51 mouse cellular contexts compared by ENCODE assay signal in the genomic region with DNA sequence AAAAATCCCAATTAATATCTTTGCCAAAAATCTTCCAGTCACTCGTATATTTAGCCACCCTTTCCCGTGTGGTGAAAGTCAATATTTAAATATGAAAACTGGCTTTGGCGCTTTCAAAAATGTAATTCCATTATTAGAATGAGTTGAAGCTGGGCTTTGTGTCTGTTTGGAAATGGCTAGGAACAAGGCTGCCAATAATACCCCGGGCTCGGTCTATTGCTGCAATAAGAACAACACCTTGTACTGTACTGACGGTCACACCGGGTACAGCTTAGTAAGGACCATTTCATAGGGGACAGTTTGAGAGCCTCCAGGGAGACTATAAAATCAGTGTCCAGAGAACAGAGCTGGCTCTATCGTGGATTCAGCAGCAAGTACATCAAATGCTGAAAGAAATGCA. TPM values are rescaled to one million over a fixed set of nuclear protein-coding genes. Genes with fewer than 3 reads are reported as not detected.
"Had no signal": no experiment of that assay in that cellular context is flagged by ENCODE, and none has a peak within 500 bp of the region (broad histone marks: within the 10 kb centered on the region; RNA-seq: fewer than 3 reads in every experiment).

No protein-coding gene starts in this region.

- ATAC-seq: hindbrain, embryonic 16.5 days; hindbrain, postnatal 0 days; inflammation-experienced regulatory T-cells, adult 6 months; intestine, embryonic 15.5 days; intestine, embryonic 16.5 days; intestine, postnatal 0 days had no signal

- H3K27ac ChIP-seq: heart, embryonic 10.5 days; heart, embryonic 13.5 days; heart, embryonic 15.5 days; hindbrain, embryonic 10.5 days; hindbrain, embryonic 12.5 days; hindbrain, embryonic 13.5 days; hindbrain, embryonic 14.5 days; hindbrain, embryonic 15.5 days; hindbrain, postnatal 0 days; intestine, embryonic 15.5 days; kidney, embryonic 15.5 days; kidney, postnatal 0 days; layer of hippocampus, adult 2 months; left cerebral cortex, adult 2 months had no signal

- H3K36me3 ChIP-seq: heart, embryonic 10.5 days; heart, embryonic 12.5 days; heart, embryonic 13.5 days; heart, embryonic 15.5 days; hindbrain, embryonic 10.5 days; hindbrain, embryonic 12.5 days; hindbrain, embryonic 13.5 days; hindbrain, embryonic 15.5 days; intestine, embryonic 15.5 days; kidney, embryonic 15.5 days had no signal

- H3K9me3 ChIP-seq: heart, embryonic 10.5 days; heart, embryonic 12.5 days; heart, embryonic 13.5 days; heart, embryonic 15.5 days; hindbrain, embryonic 10.5 days; hindbrain, embryonic 12.5 days; hindbrain, embryonic 13.5 days; hindbrain, embryonic 15.5 days; intestine, embryonic 15.5 days; kidney, embryonic 15.5 days had no signal

- DNase-seq: heart, postnatal 10 days; heart, postnatal 14 days; heart, postnatal 36 days; heart, postnatal 4 days; kidney, adult 11 months; kidney, adult 18-20 months; kidney, adult 2 months; kidney, adult 8-10 months; kidney, adult 9 months; kidney, postnatal 10 days; kidney, postnatal 14 days; kidney, postnatal 25 days; kidney, postnatal 36 days; kidney, postnatal 4 days; layer of hippocampus, adult 9-11 months; layer of hippocampus, postnatal 36 days had no signal

- H3K4me2 ChIP-seq: heart, embryonic 11.5 days; heart, embryonic 12.5 days; heart, embryonic 13.5 days; heart, embryonic 15.5 days; hindbrain, embryonic 12.5 days; hindbrain, embryonic 13.5 days; hindbrain, embryonic 14.5 days; hindbrain, embryonic 15.5 days; intestine, embryonic 15.5 days; kidney, embryonic 15.5 days had no signal

- H3K4me3 ChIP-seq: heart, embryonic 10.5 days; heart, embryonic 12.5 days; heart, embryonic 13.5 days; heart, embryonic 15.5 days; hindbrain, embryonic 10.5 days; hindbrain, embryonic 12.5 days; hindbrain, embryonic 13.5 days; hindbrain, embryonic 15.5 days; intestine, embryonic 15.5 days; kidney, embryonic 15.5 days; layer of hippocampus, adult 2 months; left cerebral cortex, adult 2 months had no signal

- H3K4me1 ChIP-seq: heart, embryonic 10.5 days; heart, embryonic 12.5 days; heart, embryonic 13.5 days; heart, embryonic 15.5 days; hindbrain, embryonic 10.5 days; hindbrain, embryonic 12.5 days; hindbrain, embryonic 13.5 days; hindbrain, embryonic 15.5 days; intestine, embryonic 15.5 days; kidney, embryonic 15.5 days had no signal

- H3K27me3 ChIP-seq: heart, embryonic 12.5 days; heart, embryonic 13.5 days; heart, embryonic 15.5 days; hindbrain, embryonic 12.5 days; hindbrain, embryonic 13.5 days; hindbrain, embryonic 15.5 days; intestine, embryonic 15.5 days; kidney, embryonic 15.5 days had no signal

- H3K9ac ChIP-seq: heart, embryonic 12.5 days; heart, embryonic 13.5 days; heart, embryonic 15.5 days; hindbrain, embryonic 12.5 days; hindbrain, embryonic 13.5 days; hindbrain, embryonic 14.5 days; hindbrain, embryonic 15.5 days; intestine, embryonic 15.5 days; kidney, embryonic 15.5 days had no signal

RNA-seq across cellular contexts. Expression of a gene that starts 17.6 kb away (rescaled TPM):
- total RNA-seq: heart, postnatal 10 days; heart, postnatal 14 days; heart, postnatal 25 days; heart, postnatal 36 days; heart, postnatal 4 days; hematopoietic stem cell, adult 5-6 weeks; hindbrain, postnatal 0 days; layer of hippocampus, adult 18-20 months; layer of hippocampus, adult 2 months; layer of hippocampus, adult 8-10 months; layer of hippocampus, postnatal 10 days; layer of hippocampus, postnatal 14 days; layer of hippocampus, postnatal 25 days; layer of hippocampus, postnatal 36 days; left cerebral cortex, adult 18-20 months; left cerebral cortex, adult 2 months had no signal
- polyA plus RNA-seq: heart, embryonic 10.5 days; heart, embryonic 11.5 days; heart, embryonic 12.5 days; heart, embryonic 13.5 days; heart, embryonic 14.5 days; heart, embryonic 15.5 days; heart, embryonic 16.5 days; heart, postnatal 0 days; hindbrain, embryonic 10.5 days; hindbrain, embryonic 11.5 days; hindbrain, embryonic 12.5 days; hindbrain, embryonic 13.5 days; hindbrain, embryonic 14.5 days; hindbrain, embryonic 15.5 days; hindbrain, embryonic 16.5 days; hindbrain, postnatal 0 days; inflammation-experienced regulatory T-cells, adult 6 months; intestine, embryonic 14.5 days; intestine, embryonic 15.5 days; intestine, embryonic 16.5 days; intestine, postnatal 0 days; kidney, adult 2 months; kidney, embryonic 14.5 days; kidney, embryonic 15.5 days; kidney, postnatal 0 days; large intestine, adult 2 months had no signal
